Mouse (Mus musculus): ENCODE measurements around the gene Bcam.

- TF ChIP-seq CTCF (IDR thresholded peaks at IDR 0.05; ENCODE audit: low read depth) (no peak), EP300 (IDR thresholded peaks at IDR 0.05; ENCODE audit: low read depth) (no peak)
Measured at GRCm38 (mm10) chr7:19718297-19718952, 52.4 kb downstream of the Bcam start.
